Mouse (Mus musculus) lung, embryonic 16.5 days (tissue): ENCODE data around the gene Prr15l. TPM values are rescaled to one million over a fixed set of nuclear protein-coding genes. Genes with fewer than 3 reads are reported as not detected.
A peak's percentile ranks its signal among the peaks of the same experiment; 100 is the strongest.

ENCODE experiments used
- ATAC-seq: fragments of 200-750 bp; cut with Nextera tagmentation; 2 replicates; pipeline ENCODE4 v1.8.0; 2017; ENCODE audit warnings: low read depth, mild to moderate bottlenecking, moderate library complexity
- H3K27ac ChIP-seq: fragments of 300-500 bp; sonication (generic); 2 replicates; pipeline ENCODE4 v1.5.1; 2014; ENCODE audit warnings: mild to moderate bottlenecking, control low read depth, low read length
- H3K27me3 ChIP-seq: fragments of 300-500 bp; sonication (generic); 2 replicates; pipeline ENCODE4 v1.6.1; 2014; ENCODE audit warnings: low read depth, low read length, mixed read lengths; ENCODE audit not compliant: control insufficient read depth, insufficient read depth
- H3K36me3 ChIP-seq: fragments of 300-500 bp; sonication (generic); 2 replicates; pipeline ENCODE4 v1.6.1; 2014; ENCODE audit warnings: low read length; ENCODE audit not compliant: control insufficient read depth, insufficient read depth
- H3K4me1 ChIP-seq: fragments of 300-500 bp; sonication (generic); replicated peaks from 2 replicates; pipeline ENCODE4 v1.6.1; 2014; ENCODE audit warnings: low read length, mixed read lengths; ENCODE audit not compliant: control insufficient read depth, insufficient read depth
- H3K4me2 ChIP-seq: fragments of 300-500 bp; sonication (generic); 2 replicates; pipeline ENCODE4 v1.6.1; 2014; ENCODE audit warnings: low read depth, low read length, control low read depth
- H3K4me3 ChIP-seq: fragments of 300-500 bp; sonication (generic); 2 replicates; pipeline ENCODE4 v1.5.1; 2014; ENCODE audit warnings: mild to moderate bottlenecking, low read length, control low read depth
- H3K9ac ChIP-seq: fragments of 300-500 bp; sonication (generic); 2 replicates; pipeline ENCODE4 v1.6.1; 2014; ENCODE audit warnings: low read length, control low read depth
- H3K9me3 ChIP-seq: fragments of 300-500 bp; sonication (generic); 2 replicates; pipeline ENCODE4 v1.6.1; 2016; ENCODE audit warnings: low read length; ENCODE audit not compliant: control insufficient read depth
- WGBS: fragments of 180-500 bp; shearing (Covaris S2); extraction: QIAGEN DNeasy Blood & Tissue Kit; methylation state at CpG from one replicate; pipeline ENCODE4 v1.1.7; 2014; 5-methylcytosine and 5-hydroxymethylcytosine counted together
- polyA plus RNA-seq: library from polyadenylated mRNA; unstranded; fragments of >200 nt; fragmentation: Nextera tagmentation; extraction: Ambion mirVana; gene quantifications from 2 replicates; pipeline ENCODE4 v1.2.1, GENCODE M21; 2015

Gene Prr15l
- polyA plus RNA-seq, 1 experiment from 2014 or later, result 50.5 TPM

DNA sequence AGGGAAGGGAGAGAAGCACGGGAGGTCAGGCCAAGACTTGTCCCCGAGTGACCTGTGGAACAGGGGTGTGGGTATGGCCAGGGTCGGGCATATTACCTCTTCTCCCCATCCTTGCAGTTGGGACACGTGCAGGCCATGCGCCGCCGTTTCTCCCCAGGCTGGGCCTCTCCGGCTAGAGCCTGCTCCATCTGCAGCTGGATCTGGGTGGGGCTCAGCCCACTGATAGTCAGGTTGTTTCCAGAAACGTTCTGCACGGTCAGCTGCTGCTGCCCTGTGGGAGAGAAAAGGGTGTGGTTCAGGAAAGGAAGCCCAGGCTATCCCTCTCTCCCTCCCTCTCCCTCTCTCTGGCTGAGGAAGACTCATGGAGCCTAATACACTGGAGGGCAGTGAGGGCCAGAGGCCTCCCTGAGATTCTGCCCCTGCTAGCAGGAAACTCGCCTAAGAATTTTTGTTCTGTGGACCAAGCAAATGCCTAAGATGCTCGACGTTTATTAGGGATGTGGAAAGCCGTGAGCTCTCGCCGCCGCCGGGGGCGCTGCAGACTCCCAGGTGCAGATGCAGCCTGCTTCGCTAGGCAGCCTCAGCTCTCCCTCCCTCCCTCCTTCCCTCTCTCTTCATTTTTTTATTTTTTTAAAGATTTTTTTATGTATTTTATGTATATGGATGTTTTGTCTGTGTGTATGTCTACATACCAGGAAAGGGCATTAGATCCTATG, 28.3 kb downstream of the Prr15l start:
- Histone ChIP-seq H3K27ac (no peak overlapping the region), H3K4me3 (no peak overlapping the region), H3K4me1 (no peaks in the 10 kb centered on the region), H3K4me2 (no peak overlapping the region), H3K36me3 (peaks cover 29% of the 10 kb centered on the region), H3K9me3 (no peaks in the 10 kb centered on the region), H3K9ac (no peak overlapping the region), H3K27me3 (no peaks in the 10 kb centered on the region)
- no peak for ATAC-seq
- 52% methylated on average over 20 of the region's 20 CpGs for WGBS

DNA sequence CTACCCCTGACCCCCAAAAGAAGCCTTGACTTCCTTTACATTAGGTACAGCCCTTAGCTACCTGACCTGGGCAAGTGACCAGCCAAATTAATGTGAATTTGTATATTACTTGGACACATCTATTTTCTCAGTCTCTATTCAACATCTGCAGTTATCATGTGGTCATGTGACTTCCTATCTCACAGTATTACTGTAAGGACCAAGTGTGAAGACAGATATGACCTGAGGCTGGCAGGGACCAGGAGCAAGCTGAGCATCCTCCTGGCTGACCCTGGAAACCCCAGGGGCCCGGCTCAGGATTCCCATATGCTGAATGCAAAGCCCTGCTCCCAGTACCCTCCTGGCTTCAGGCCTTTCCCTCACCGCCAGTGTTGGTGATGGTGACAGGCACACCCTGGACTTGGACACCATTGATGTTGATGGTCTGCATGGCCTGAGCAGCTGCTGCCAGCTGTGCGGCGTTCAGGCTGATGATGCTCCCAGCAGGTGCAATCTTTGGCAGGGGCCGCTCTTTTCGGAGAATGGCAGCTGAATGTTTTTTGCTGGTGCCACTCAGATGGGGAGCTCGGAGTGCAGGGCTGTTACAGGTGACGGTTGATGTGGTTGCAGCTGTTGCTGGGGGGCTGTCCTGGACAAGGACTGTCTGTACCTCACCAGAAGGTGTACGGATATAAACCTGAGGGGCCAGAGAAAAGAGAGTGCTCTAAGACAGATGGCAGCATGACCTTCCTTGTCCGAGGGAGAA, 29.3 kb downstream of the Prr15l start:
- ATAC-seq, result no peak
- H3K4me2 ChIP-seq, result no peak overlapping the region
- H3K9ac ChIP-seq, result no peak overlapping the region
- no peak overlapping the region for H3K4me3 ChIP-seq
- no peak overlapping the region for H3K27ac ChIP-seq
- WGBS, result 85% methylated on average over 10 of the region's 10 CpGs
- peaks cover 31% of the 10 kb centered on the region for H3K36me3 ChIP-seq
- no peaks in the 10 kb centered on the region for H3K27me3 ChIP-seq
- no peaks in the 10 kb centered on the region for H3K9me3 ChIP-seq
- H3K4me1 ChIP-seq, result no peaks in the 10 kb centered on the region

DNA sequence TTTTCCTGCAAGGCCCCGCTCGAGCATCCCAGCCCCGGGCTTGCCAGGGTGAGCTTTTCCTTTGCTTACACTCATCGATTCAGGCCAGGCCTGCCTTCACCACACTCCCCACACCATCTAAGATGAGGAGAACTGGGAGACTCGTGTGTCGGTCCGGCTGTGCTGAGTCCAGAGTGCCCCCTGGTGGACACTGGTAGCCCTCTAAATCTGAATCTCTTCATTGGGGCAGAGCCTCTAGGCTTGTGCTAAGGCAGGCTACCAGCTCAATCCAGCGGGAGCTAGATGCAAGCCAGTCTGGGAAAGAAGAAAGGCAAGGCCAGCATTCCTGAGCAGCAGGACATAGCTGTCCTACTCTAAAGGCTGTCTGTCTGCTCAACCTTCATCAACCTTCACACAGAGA, 35.7 kb downstream of the Prr15l start:
- Histone ChIP-seq H3K27ac (no peak overlapping the region), H3K9me3 (no peaks in the 10 kb centered on the region), H3K4me3 (no peak overlapping the region), H3K4me1 (peaks cover 15% of the 10 kb centered on the region), H3K4me2 (no peak overlapping the region), H3K27me3 (no peaks in the 10 kb centered on the region), H3K36me3 (peaks cover 16% of the 10 kb centered on the region), H3K9ac (no peak overlapping the region)
- 14% methylated on average over 8 of the region's 8 CpGs for WGBS
- peak; percentile 78 for ATAC-seq

DNA sequence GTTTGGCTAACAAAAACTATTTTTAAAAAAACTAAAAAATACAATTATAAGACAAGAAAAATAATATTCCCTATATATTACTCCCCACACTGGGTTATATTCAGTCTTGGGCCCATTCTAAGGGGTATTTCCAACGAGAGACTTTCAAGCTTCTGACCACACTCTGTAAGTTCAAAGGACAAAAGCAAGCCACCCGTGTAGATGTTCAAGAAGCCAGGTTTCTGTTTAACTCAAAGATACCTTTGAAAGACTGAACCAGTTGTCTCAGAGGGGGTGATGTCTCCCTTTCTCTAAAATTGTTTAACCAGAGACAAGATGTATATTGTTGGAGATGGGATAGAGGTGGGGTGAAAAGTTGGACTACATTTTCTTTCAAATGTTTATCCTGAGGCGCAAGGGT, 38.3 kb downstream of the Prr15l start:
- ATAC-seq, result no peak
- H3K27ac ChIP-seq, result no peak overlapping the region
- H3K9me3 ChIP-seq, result no peaks in the 10 kb centered on the region
- H3K4me3 ChIP-seq, result no peak overlapping the region
- H3K36me3 ChIP-seq, result peaks cover 4% of the 10 kb centered on the region
- peaks cover 37% of the 10 kb centered on the region for H3K4me1 ChIP-seq
- 81% methylated on average over 3 of the region's 3 CpGs for WGBS
- H3K27me3 ChIP-seq, result no peaks in the 10 kb centered on the region
- no peak overlapping the region for H3K4me2 ChIP-seq
- no peak overlapping the region for H3K9ac ChIP-seq

DNA sequence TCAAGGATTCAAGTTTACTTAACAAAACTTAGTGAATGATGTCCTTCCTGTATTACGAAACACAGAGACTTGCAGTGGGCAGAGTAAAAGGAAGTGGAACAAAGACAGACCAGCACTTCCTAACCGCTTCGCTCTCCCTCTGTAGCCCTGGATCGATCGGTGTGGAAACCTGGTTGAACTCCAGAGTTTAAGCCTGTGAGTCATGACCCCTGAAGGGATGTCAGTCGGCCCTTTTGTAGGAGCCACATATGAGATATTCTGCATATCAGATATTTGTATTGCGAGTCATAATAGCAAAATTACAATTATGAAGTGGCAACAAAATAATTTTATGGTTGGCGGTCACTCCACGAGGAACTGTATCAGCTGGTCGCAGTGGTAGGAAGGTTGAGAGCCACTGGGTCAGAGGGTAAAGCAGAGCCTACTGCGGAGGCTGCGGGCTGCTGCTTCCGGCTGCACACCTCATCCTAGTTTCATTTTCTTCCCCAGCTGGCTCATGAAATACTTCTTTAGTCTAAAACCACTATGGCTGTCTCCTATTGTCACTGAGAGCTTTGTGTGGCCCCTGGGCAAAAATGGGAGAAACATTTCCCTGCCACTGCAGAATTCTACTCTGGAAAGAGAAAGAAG, 39.1 kb downstream of the Prr15l start:
- Histone ChIP-seq H3K4me1 (peaks cover 40% of the 10 kb centered on the region), H3K4me3 (no peak overlapping the region), H3K36me3 (no peaks in the 10 kb centered on the region), H3K9ac (peak overlapping the region; percentile 24; the same call in 1 of the 2 replicates), H3K9me3 (no peaks in the 10 kb centered on the region), H3K27ac (peak overlapping the region; percentile 13; the same call in 1 of the 2 replicates), H3K27me3 (no peaks in the 10 kb centered on the region), H3K4me2 (peak overlapping the region; percentile 35)
- whole genome bisulfite sequencing, result 70% methylated on average over 13 of the region's 13 CpGs
- no peak for ATAC-seq

DNA sequence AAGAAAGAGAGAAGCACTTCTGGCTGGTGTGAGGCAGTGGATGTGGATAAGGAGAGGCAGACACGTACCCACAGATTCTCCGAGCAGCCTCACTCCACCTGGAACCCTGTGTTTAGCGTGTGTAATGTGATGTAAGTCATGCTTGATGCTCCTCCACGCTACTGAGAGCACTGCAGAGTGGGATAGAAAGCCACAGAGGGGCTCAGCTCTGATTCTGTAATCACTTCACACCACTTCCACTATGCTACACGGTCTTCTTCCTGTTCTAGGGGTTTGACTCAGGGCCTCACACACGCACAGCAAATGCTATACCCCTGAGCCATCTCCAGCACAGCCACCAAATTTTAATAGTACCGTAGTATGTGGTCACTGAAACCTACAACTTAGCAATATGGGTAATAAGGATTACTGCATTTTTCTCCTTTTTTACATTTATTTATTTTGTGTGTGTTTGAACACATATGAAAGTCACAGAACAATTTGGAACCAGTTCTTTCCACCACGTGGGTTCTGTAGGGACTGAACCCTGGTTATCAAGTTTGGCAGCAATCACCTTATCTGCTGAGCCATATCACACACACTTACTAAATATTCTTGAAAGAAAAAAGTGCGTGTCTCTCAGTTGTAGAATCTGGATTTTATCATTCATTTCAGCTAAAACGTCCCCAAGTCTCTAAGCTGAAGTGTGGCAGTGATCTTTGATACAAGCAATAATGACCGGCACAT, 39.8 kb downstream of the Prr15l start:
- Histone ChIP-seq H3K27ac (peak overlapping the region; percentile 13), H3K27me3 (no peaks in the 10 kb centered on the region), H3K9me3 (no peaks in the 10 kb centered on the region), H3K36me3 (no peaks in the 10 kb centered on the region), H3K4me1 (peaks cover 41% of the 10 kb centered on the region), H3K9ac (peak overlapping the region; percentile 24), H3K4me3 (no peak overlapping the region), H3K4me2 (peak overlapping the region; percentile 35)
- no peak for ATAC-seq
- 51% methylated on average over 11 of the region's 11 CpGs for WGBS

DNA sequence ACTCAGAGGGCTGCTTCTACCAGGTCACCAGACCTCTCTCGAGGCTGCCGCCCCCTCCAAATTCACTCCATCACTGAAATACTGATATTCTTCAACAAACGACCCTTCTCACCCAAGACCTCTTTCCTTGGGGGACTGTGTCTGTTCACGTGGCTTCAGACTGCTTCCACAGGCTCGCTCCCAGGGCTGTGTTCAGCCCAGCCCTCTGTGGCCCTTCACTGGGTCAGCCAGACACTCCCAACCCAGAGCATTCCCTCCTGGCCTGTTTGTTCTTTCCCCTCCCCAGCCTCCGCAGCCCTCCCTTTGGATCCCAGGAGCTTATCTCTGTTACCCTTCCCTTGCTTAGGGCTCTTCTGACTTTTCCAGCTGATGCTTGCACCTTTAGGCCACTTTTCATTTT, 40.6 kb downstream of the Prr15l start:
- no peak overlapping the region for H3K4me2 ChIP-seq
- H3K4me3 ChIP-seq, result no peak overlapping the region
- WGBS, result 43% methylated on average over 6 of the region's 6 CpGs
- H3K27ac ChIP-seq, result peak overlapping the region; percentile 92
- no peaks in the 10 kb centered on the region for H3K9me3 ChIP-seq
- H3K9ac ChIP-seq, result peak overlapping the region; percentile 21; the same call in 1 of the 2 replicates
- peaks cover 41% of the 10 kb centered on the region for H3K4me1 ChIP-seq
- no peak for ATAC-seq
- no peaks in the 10 kb centered on the region for H3K36me3 ChIP-seq
- H3K27me3 ChIP-seq, result no peaks in the 10 kb centered on the region

DNA sequence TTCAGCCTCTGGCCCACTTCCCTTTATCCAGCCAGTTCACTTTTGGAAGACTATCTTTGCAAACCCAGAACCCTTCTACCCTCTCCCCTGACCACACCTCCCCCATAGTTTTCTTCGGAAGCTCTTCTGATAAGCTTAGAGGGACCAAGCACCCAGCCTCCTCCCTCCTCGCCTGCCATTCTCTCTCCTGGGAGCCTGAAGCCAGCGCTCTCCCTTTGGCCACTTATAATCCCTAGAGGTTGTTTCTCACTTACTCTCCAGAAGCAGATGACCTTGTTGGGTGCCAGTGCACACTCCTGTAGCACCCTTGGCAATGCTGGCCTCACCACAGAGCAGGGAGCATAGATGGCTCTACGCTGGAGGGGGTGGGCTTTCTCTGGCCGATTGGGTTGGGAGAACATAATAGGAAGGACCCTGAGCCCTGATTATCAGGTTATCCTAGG, 41.4 kb downstream of the Prr15l start:
- Histone ChIP-seq H3K27ac (peak overlapping the region; percentile 92), H3K27me3 (no peaks in the 10 kb centered on the region), H3K4me3 (no peak overlapping the region), H3K4me1 (peaks cover 38% of the 10 kb centered on the region), H3K9ac (peak overlapping the region; percentile 16), H3K9me3 (no peaks in the 10 kb centered on the region), H3K36me3 (no peaks in the 10 kb centered on the region), H3K4me2 (0 out of 2 replicates have a peak overlapping the region, but pooled peaks have one; percentile 1)
- peak; percentile 23; the same call in 1 of the 2 replicates for ATAC-seq
- WGBS, result 63% methylated on average over 5 of the region's 5 CpGs
